Mouse (Mus musculus) adrenal gland, postnatal 25 days (tissue): ENCODE measurements around the gene Atp8b3. TPM values are rescaled to one million over a fixed set of nuclear protein-coding genes. Genes with fewer than 3 reads are reported as not detected.

Experiments used
- DNase-seq: peaks from one replicate; pipeline ENCODE4 v3.0.0; 2021; ENCODE audit warnings: mixed read lengths
- total RNA-seq: library from RNA; stranded (reverse); gene quantifications from 2 replicates; pipeline ENCODE4 v1.2.3, GENCODE M21; 2021

Gene Atp8b3
- total RNA-seq, 1 experiment from 2014 or later = 0.64 TPM

DNA sequence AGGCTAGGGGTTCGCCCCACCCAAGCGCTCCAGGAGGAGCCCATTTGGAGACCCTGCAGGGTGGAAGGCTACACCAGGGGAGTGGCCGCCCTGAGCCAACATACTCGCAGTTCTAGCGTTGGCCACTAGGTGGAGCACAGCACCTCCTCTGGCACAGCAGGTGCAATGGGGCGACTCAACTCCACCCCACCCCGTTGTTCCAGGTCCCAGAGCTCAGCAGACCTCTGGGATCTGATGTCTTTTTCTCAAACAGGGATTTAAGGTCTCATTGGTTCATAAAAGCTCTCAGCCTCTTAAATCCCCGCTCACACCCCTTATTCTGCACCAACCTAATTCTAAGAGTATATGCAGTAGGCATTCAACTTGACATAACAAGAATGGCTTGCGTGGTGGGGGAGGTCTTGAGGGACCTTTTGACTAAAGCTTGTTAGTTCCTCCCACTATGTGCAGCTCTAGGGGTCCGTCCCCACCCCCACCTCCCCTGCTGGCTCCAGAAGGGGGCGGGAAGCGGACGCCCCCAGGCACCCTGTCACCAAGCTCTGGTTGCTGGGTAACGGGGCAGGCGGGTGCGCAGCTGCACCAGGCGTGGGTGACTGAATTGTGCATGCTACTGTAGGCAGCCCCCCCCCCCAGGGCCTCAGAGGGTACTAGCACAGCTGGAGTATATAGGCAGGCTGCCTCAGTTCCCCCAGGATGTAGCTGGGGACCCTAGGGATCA lies 27.6 kb upstream of the Atp8b3 start:
- peak; percentile 84 for DNase-seq

DNA sequence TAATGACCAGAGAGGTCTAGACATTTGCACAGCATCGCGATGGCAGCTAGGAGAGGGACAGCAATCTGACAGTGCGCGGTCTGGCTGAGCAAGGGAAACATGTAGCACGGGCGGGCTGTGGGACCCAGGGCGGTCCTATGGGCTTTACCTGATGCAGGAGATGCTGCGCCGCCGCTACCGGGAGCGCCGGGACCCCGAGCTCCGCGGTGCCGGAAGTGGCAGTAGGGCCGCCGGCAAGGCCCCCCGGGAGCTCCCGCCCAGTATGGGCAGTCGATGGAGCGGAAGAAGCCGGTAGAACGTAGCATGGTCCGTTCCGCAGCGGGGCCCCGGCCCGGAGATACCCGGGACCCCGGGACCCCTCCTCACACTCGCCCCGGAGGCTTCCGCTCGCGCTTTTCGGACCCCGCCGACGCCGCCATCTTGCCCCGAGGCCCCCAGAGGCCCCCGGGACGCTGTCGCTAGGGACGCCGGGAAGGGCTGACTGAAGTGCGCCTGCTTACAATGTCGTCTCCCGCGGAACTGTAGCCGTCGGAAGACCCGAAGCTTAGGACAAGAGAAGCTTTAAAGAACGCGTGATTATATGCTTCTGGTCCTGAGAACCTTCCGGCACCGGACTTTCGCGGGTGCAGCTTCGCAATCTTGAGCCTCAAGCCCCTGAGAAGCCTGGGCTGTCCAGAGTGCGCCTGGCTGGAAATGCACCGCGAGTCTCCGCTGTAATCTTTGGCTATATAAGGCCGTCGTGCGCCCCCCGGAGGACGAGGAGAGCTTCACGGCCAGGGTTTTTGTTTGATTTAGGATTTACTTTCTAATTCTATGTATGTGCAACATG lies 22.4 kb upstream of the Atp8b3 start, which contains the start of gene Rexo1:
Rexo1 (minus strand) TSS at position 445 of the 829 bp plus-strand sequence.
- peak; percentile 91 for DNase-seq

DNA sequence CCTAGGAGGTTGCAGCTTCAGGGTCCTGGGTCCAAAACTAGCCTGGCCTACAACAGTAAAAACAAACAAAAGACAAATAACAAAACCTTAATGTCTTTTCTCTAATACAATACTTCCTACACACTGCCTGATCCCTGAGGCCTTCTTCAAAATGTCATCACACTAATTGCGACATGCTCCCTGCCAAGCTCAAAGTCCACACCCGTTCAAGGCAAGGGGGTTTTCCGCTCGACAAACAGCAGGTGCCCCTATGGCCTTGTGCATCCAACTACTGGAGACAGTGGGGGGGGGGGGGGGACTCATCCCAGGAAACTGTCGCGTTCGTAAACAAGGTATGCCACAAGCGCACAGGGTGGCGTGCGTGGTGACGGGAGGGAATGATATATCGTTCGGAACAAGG lies 21.7 kb upstream of the Atp8b3 start:
- DNase-seq = no peak

DNA sequence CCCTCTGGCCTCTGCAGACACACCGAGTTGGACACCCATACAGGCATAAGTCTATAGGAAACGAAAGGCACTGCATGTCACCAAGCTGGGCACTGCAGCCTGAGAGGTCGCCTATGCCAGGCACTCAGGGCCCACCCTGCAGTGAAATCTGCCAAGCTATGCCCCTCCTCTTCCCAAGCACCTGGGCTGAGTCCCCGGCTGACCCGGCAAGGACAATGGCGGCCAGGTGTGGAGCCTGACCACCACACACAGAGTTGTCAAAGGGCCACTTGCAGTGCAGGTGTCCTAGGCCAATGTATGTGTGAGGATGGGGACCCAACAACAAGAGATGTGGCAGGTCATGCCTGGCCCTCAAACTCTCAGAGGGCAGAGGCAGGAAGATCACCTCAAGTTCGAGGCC lies 20.5 kb upstream of the Atp8b3 start:
- no peak for DNase-seq

DNA sequence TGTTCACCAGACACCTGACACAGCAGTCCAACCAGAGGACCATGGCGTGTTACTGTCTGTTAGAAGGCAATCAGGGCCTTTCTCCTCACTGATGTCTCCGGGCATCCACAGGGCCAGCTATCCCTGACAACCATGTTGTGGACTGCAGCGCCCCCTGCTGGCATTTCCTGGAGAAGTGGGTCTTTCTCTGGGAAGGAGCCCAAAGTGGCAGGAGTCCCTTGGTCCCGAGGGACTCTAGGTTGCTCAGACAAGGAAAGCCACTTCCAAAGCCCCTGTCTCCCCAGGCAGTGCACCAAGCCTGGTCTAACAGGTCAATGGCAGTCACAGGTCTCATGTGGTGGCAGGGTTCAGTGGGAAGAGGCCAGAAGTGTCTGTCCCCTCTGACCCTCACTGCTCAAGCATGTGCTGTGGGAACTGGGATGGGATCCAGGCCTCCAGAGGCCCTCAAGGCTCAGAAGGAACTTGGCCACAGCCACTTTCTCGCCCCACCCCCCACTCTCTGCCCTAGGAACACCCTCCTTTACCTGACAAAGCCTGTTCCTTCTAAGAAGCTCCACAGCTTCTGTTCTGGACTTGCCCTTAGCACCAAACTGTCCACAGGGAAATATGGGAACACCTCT lies 18.5 kb upstream of the Atp8b3 start:
- peak; percentile 92 for DNase-seq

DNA sequence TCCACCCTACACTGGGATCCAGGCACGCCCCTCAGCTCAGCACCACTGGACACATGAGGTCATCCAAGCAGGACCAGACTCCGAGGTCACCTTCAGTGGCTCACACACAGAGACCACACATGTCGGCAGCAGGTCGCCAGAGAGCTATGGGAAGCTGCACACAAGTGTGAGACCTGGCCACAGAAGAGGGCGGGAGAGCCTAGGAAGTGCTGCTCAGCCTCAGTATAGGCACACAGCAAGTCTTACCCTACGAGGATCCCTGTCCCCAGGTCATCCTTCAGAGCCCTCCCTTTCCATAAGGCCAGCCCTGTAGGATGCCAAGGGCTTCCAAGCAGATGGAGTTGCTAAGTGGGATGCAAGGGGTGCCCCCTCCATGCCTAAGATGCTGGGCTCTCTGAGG lies 15.1 kb upstream of the Atp8b3 start:
- no peak for DNase-seq

DNA sequence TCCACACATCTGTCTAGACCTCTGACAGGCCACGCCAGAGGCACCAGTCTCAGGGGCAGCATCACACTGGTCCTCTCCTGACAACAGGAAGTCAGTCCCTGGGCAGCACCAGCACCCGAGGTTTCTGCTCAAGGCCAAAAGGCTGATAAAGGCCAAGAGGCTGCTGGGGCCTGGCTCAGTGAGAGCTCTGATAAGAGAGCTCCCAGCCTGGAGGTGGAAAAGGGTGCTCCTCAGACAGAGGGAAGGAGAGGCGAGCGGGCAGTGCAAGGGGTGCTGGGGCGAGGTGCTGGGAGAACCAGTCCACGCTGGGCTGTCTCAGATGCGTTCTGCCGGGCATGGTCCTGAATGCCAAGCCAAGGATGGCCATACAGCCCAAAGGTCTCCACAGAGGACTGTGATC lies 14.7 kb upstream of the Atp8b3 start:
- DNase-seq = no peak

DNA sequence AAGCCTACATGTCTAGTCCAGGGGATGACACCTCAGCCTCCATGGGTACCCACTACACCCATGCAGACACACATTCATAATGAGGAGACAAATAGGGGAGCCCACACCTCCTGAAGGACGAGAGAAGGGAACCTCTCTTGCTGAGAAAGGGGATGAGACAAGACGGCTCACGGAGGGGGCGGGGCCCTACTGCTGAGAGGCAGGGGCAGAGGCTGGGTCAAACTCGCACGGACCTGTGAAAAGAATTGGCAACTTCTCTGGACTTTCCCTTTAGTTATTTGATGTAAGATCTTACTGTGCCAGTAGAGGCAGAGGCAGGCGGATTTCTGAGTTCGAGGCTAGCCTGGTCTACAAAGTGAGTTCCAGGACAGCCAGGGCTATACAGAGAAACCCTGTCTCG lies 13.4 kb upstream of the Atp8b3 start:
- no peak for DNase-seq

DNA sequence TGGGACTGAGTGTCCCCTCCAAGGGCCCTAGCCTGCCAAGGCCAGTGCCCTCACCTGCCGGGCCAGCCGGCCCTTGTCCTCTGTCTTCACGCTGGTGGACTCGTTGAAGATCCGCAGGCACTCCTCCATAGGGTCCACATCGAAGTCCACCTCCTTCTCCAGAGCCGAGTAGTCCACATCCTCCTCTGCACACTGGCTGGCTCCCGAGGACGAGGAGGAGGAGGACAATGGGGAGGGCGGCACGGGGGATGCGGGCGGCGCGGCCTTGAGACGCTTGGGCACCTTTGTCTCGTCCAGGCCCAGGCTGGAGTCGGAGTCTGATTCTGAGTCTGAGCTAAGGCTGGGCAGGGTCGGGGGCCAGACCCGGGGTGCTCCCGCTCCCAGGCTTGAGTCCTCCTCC lies 10.4 kb upstream of the Atp8b3 start:
- no peak for DNase-seq

DNA sequence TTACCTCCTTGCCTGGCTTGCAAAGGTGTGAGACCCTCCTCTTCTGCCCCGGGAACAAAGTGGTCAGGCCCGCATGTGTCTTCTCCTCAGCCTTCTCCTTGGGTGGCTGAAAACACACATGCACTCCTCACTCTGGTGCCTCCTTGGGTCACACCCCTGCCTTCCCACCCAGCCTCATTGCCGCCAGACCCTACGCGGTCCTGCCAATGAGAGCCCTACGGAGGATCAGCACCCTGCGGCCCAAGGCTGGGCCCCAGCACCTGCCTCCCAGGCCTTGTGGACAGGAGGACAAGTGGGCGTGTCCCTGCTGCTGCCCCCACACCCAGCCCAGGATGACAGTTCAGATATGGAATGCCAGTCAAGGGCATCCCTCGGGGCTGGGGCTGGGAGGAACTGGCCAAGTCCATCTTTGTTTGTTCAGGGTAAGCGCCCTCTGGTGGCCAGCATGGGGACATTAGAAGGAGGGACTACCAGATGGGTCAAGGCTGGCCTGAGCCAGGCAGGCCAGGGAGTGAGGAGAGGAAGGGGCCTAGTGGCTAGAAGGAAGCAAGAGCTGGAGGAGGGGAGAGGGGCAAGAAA lies 9.6 kb upstream of the Atp8b3 start:
- peak; percentile 91 for DNase-seq

DNA sequence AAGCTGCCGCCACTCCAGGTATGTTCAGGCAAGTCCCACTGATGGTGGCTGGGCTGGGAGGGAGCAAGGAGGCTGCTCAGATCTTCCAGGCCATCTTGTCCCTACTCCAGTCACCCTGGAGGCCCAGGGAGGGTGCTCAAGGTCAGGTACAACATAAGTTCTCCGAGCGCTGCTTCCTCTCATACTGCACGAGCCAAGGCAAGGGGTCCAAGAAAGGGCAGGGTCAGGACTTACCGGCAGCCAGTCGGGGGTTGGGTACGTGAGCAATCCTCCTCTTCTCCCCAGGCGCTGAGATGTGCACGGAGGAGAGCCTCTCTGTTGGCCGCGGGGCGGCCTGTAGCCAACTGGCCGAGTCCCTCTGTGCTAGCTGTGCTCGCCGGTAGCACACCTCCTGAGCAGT lies 8.6 kb upstream of the Atp8b3 start:
- DNase-seq = no peak

DNA sequence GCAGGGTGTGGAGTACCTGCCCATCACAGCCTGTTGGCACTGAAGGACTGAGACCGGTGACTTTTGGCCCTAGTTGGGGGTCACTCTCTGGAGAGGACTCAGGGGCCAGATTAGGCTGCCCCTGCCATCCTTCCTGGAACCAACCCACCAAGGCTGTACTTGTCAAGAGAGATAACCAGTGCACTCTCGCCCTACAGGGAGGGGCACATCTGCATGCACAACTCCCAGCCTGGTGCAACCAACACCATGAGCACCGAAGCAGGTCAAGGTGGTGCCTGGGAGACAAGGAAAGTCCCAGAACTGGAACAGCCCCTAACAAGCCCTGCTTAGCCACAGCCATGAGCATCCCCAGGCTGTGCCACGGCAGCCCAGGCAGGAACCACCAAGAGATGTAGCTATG lies 8.0 kb upstream of the Atp8b3 start:
- DNase-seq = no peak

DNA sequence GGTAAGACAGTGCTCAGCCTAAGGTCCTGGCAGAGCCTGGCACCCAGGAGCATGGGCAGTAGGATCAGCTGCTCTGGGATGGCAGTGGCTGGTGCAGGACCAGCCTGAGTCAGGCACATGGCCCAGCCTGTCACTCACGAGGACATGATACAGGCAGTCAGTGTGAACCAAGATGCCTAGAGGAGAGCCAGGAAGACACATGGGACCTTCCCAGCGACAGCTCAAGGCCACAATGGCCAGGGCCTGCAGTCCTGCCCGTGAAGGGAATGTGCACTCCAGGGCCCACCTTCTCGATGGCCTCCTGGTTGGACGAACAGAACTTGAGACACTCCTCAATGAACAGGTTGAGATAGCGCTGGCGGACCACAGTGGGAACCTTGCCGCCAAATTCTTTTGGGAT lies 6.7 kb upstream of the Atp8b3 start:
- DNase-seq = no peak

DNA sequence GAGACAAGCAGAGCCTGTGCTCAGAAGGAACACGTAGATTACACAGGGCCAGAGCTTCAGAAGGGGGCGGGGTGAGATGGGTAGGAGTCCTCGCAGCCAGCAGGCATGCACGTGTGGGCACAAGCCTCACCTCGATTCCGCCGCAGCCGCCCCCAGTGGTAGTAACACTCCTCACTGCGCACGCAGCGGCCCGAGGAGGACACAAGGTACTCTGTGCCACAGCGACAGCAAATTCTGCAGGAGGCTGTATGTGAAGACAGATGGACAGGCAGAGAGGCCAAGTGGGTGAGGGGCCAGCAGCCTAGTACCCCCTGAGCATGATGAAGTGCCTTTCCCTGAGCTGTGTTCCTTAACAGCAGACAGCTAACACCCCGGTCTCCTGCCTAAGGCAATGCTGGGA lies 4.9 kb upstream of the Atp8b3 start:
- DNase-seq = no peak

DNA sequence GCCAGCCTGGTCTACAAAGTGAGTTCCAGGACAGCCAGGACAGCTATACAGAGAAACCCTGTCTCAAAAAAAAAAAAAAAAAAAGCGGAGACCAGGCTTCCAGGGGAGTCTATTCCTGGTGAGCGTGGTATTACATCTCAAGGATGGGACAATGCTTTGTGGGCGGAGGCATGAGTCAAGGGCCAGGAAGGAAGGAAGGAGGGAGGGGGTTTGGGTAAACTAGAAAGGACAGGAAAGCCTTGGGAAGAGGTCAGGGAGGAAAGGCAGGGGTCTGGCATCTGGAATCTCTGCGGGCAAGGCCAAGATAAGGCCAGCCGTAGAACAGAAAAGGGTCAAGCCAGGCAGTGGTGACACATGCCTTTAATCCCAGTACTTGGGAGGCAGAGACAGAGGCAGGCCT lies 569 bp upstream of the Atp8b3 start:
- no peak for DNase-seq

DNA sequence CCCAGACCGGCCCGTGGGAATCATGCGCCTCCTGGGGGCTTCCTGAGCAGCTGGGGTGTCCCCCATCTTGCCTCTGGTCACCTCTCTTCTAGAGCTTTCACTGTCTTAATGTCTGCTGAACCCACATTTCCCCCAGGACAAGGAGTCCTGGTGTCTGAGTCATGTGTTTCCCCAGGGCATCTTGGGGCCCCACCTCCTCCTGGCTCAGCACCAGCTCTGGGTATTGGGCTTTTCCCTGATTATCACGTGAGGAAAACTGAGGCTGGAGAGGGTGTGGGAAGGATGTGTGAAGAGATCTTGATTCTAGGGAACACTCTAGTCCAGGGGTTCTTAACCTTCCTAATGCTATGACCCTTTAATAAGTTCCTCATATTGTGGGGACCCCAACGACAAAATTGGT lies 744 bp downstream of the Atp8b3 start:
- DNase-seq = peak; percentile 65

DNA sequence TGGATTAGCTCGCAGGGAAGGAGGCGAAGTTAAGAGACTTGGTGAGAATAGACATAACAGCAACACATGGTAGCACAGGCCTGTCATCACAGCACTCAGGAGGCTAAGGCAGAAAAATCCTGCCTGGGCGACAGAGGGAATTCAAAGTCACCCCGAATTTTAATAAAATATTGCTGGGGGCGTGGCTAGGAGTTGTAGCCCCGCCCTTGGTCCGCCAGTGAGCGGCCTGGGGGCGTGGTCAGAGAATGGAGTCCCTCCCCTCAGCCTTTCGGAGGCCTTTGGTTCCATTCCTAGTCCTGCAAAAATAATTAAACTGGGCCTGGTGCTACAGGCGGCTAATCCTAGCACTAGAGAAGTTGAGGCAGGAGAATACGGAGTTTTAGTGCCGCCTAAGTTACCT lies 3.2 kb downstream of the Atp8b3 start:
- no peak for DNase-seq

DNA sequence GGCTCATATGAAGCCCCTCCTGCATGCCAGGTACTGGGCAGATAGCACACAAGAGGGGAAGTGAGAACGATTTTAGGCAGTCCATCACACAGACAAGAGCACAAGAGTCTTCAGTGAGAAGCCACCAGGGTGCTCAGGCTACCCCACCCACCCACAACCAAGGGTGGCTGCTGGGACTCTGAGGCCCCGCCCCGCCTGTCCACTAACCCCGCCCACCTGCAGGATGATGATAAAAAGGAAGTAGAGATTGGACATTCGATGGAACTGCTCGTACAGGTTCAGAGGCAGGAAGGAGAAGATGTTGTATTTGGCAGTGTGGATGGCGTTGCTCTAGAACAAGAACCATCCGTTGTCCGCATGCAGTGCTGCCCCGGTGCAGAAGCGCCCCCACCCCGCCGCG lies 3.9 kb downstream of the Atp8b3 start:
- no peak for DNase-seq

DNA sequence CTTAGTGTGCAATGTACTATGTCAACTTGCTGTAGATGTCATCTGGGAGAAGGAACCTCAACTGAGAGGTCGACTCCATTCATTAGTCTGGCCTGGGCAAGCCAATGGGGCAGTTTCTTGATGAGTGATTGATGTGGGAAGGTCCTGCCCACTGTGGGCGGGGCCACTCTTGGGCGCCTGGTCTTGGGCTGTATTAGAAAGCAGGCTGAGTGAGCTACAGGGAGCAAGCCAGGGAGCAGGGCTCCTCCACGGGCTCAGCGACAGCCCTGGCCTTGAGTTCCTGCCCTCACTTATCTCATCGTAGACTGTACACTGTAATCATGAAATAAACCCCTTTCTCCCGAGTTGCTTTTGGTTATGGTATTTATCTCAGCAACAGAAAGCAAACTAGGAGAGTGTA lies 5.2 kb downstream of the Atp8b3 start:
- peak; percentile 60 for DNase-seq

DNA sequence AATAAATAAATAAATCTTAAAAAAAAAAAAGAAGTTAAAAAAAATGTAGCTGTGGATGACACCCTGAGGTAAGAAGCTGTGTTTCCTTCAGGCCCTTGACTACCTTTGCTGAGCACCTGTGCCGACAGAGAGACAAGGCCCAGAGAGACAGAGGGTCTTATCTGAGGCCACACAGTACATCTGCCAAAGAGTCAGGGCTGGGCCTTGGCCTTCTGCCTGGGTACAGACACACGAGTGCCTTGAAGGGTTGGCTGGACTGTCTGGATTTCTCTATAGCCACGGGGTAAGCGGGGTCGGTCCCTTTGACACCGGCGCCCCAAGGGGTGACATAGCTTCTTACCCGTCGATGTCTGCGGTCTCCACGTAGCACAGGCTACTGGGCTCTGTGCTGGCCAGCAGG lies 6.1 kb downstream of the Atp8b3 start:
- no peak for DNase-seq

DNA sequence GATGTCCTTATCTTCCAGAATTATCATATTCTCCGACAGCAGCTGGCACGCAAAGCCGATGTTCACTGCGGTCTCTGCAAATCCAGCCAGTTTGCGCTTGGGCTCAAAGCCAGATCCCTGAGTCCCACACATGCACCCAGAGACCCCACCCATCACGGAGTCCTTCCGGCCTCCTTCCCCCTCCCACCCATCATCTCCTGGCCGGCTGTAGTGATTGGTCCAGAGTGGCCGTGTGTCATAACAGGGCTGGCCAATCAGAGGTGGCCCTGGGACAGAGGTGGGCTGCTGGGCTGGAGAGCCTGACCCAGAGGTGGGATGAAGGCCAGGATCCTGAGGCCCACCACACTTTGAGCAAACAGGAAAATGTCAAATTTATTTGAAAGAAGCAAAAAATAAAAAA lies 12.8 kb downstream of the Atp8b3 start:
- no peak for DNase-seq

DNA sequence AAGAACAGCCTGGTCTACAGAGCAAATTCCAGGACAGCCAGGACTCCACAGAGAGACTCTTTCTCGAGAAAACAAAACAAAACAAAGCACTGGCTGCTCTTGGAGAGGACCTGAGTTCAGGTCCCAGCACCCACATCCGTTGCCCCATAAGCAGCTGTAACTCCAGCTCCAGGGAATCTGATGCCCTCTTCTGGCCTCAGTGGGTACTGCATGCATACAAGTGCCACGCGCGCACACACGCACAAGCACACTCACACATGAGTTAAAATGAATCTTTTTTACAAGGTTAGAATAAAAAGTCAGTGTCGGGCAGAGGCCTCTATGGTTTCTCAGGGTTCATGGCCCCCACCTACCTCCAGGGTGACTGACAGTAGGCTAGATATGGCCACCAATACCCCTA lies 15.6 kb downstream of the Atp8b3 start:
- no peak for DNase-seq

DNA sequence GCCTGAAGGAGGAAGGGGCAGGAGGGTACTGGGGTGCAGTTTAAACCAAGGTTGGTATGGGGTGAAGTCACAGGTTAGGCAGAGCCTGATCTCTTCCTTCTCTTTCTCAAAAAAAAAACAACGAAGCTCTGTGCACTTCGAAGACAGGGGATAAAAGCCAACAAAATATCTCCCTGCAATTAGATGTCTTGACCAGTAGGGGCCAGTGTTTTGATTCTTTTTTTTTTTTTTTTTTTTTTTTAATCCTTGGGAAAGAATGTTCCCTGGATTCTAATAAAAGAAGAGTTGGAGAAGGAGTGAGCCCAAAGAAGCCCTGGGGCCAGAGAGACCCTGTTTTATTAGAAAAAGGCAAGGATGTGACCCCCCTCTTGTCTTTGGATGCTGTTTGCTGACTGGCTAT lies 19.6 kb downstream of the Atp8b3 start:
- no peak for DNase-seq
